Mouse (Mus musculus) cortical plate, adult 2 months (tissue): ENCODE measurements at regions not wholly inside any gene's neighbourhood (a gene's known extent, or its start where the extent isn't known, plus 50 kb on each side); places are given as distances from the start of the nearest gene placed in this dataset.

ENCODE experiments used
- CTCF ChIP-seq: fragments of 200-500 bp; IDR thresholded peaks from 2 replicates; pipeline ENCODE4 v1.5.1; 2011; ENCODE audit warnings: mild to moderate bottlenecking, control low read depth, low read length; ENCODE audit not compliant: insufficient read depth; ENCODE audit errors: extremely low read depth
- POLR2A ChIP-seq: fragments of 200-500 bp; IDR thresholded peaks from 2 replicates; pipeline ENCODE4 v1.6.1; 2011; ENCODE audit warnings: mild to moderate bottlenecking, low read length, control low read depth; ENCODE audit not compliant: insufficient read depth; ENCODE audit errors: extremely low read depth

DNA sequence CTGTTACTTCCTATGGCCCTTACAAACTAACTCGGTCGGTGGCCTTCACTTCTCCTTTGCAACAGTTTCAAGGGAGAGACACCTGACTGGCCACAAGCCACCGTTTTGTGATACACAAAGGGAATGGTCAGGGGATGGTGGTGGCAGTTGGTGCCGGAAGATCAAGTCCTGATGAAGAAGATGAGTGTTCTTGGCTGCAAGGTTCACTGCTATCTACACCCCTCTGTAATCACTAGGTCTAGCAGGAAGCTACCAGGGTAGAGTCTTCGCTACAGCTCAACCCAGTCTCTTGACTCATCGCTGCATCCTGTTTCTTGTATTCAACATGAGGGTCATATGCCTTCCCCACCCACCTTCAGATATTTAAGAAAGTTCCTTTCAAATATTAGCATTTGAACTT is 251.5 kb downstream of the Dhx15 start:
- TF ChIP-seq CTCF (no peak), POLR2A (no peak)
